ENCODE assay signal across 15 mouse cellular contexts in the genomic region with DNA sequence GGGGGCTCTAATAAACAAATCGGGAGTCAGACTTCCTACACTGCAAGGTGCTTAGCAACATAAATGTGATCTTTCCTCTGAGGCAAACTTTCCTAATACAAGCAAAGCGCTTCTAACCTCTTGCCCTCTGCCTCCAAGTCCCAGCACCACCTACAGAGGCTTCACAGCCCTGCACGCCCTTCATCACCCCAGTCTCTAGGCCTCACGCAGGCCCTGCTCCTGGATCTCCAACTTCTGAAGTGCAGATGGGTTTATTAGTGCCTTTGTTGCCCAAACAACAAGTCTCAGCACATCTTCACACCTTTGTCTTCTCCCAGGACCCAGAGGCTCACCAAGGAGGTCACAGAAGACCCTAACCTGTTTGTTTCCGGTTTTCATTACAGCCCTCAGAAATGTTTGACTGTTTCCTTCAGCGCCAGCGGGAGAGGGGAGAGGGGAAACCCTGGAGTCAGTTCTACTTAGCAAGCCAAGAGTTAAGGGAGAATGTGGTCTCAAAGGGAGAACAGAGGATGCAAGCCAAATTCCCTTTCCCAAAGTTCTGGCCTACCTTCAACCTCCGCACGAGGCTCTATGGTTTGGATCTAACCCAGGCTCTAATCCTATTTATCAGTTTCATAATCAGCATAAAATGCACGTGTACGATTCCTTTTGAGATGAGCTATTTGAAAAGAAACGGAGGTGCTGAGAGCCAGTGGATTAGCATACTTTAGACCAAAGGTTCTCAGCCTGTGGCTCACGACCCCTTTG.
DNase-seq lines count a peak whose midpoint lies in the region; ATAC-seq lines count a peak whose summit lies in the region.
"Had no signal": no experiment of that assay in that cellular context is flagged by ENCODE, and none has a peak within 500 bp of the region (broad histone marks: within the 10 kb centered on the region; RNA-seq: fewer than 3 reads in every experiment).

No protein-coding gene starts in this region.

- DNase-seq in adrenal gland, postnatal 10 days, result peak; percentile 17
- no peak for DNase-seq in adrenal gland, adult 2 months
- DNase-seq in midbrain, embryonic 10.5 days (ENCODE audit: low spot score), result peak; percentile 35
- no peak for DNase-seq in thymus, postnatal 14 days
- DNase-seq: adrenal gland, postnatal 25 days; cerebellum, postnatal 10 days; gastrocnemius, postnatal 25 days; liver; right cerebral cortex, postnatal 14 days had no signal

- peaks cover 2% of the 10 kb centered on the region for H3K36me3 ChIP-seq in midbrain, embryonic 10.5 days
- 0 out of 2 replicates have a peak, but pooled peaks cover 2% of the 10 kb centered on the region for H3K36me3 ChIP-seq in midbrain, embryonic 13.5 days
- H3K36me3 ChIP-seq in hindbrain, embryonic 13.5 days, result 0 out of 2 replicates have a peak, but pooled peaks cover 2% of the 10 kb centered on the region
- H3K36me3 ChIP-seq in liver, embryonic 12.5 days, result no peaks in the 10 kb centered on the region
- H3K36me3 ChIP-seq: embryonic facial prominence, embryonic 15.5 days had no signal

- no peak overlapping the region for H3K4me2 ChIP-seq in midbrain, embryonic 13.5 days (replicated peaks)
- no peak overlapping the region for H3K4me2 ChIP-seq in hindbrain, embryonic 13.5 days
- no peak overlapping the region for H3K4me2 ChIP-seq in liver, embryonic 12.5 days
- H3K4me2 ChIP-seq: embryonic facial prominence, embryonic 15.5 days had no signal

- no peak overlapping the region for H3K4me3 ChIP-seq in midbrain, embryonic 10.5 days
- H3K4me3 ChIP-seq in midbrain, embryonic 13.5 days (replicated peaks), result no peak overlapping the region
- H3K4me3 ChIP-seq in hindbrain, embryonic 13.5 days, result no peak overlapping the region
- H3K4me3 ChIP-seq in liver, embryonic 12.5 days, result no peak overlapping the region
- H3K4me3 ChIP-seq: embryonic facial prominence, embryonic 15.5 days; megakaryocyte, embryonic 14.5 days had no signal

- H3K27ac ChIP-seq in midbrain, embryonic 10.5 days (replicated peaks), result peak overlapping the region; percentile 35; the same call in 1 of the 2 replicates
- H3K27ac ChIP-seq in midbrain, embryonic 13.5 days, result no peak overlapping the region
- no peak overlapping the region for H3K27ac ChIP-seq in hindbrain, embryonic 13.5 days
- H3K27ac ChIP-seq in liver, embryonic 12.5 days, result no peak overlapping the region
- H3K27ac ChIP-seq: embryonic facial prominence, embryonic 15.5 days had no signal

- H3K9me3 ChIP-seq in midbrain, embryonic 10.5 days (replicated peaks), result no peaks in the 10 kb centered on the region; the same call in 1 of the 2 replicates
- no peaks in the 10 kb centered on the region for H3K9me3 ChIP-seq in midbrain, embryonic 13.5 days
- no peaks in the 10 kb centered on the region for H3K9me3 ChIP-seq in hindbrain, embryonic 13.5 days
- no peaks in the 10 kb centered on the region for H3K9me3 ChIP-seq in liver, embryonic 12.5 days (replicated peaks)
- H3K9me3 ChIP-seq: embryonic facial prominence, embryonic 15.5 days; megakaryocyte, embryonic 14.5 days had no signal

- WGBS in midbrain, embryonic 10.5 days, result 7% methylated on average over 13 of the region's 13 CpGs
- 9% methylated on average over 13 of the region's 13 CpGs for WGBS in midbrain, embryonic 13.5 days
- 25% methylated on average over 13 of the region's 13 CpGs for WGBS in hindbrain, embryonic 13.5 days
- 61% methylated on average over 13 of the region's 13 CpGs for WGBS in liver, embryonic 12.5 days (ENCODE audit: insufficient replicate concordance)

- H3K4me1 ChIP-seq in midbrain, embryonic 10.5 days, result peaks cover 61% of the 10 kb centered on the region
- H3K4me1 ChIP-seq in midbrain, embryonic 13.5 days (replicated peaks), result peaks cover 49% of the 10 kb centered on the region
- H3K4me1 ChIP-seq in hindbrain, embryonic 13.5 days (replicated peaks), result peaks cover 66% of the 10 kb centered on the region
- H3K4me1 ChIP-seq in liver, embryonic 12.5 days, result peaks cover 4% of the 10 kb centered on the region; the same call in 1 of the 2 replicates

- no peak overlapping the region; the same call in 1 of the 2 replicates for H3K9ac ChIP-seq in midbrain, embryonic 13.5 days (replicated peaks)
- no peak overlapping the region for H3K9ac ChIP-seq in hindbrain, embryonic 13.5 days
- H3K9ac ChIP-seq in liver, embryonic 12.5 days, result no peak overlapping the region
- H3K9ac ChIP-seq: embryonic facial prominence, embryonic 15.5 days had no signal

- H3K27me3 ChIP-seq in midbrain, embryonic 10.5 days (ENCODE audit: low read depth, poor library complexity, severe bottlenecking), result peaks cover 20% of the 10 kb centered on the region
- no peaks in the 10 kb centered on the region for H3K27me3 ChIP-seq in midbrain, embryonic 13.5 days
- H3K27me3 ChIP-seq in hindbrain, embryonic 13.5 days, result no peaks in the 10 kb centered on the region
- no peaks in the 10 kb centered on the region for H3K27me3 ChIP-seq in liver, embryonic 12.5 days (replicated peaks)
- H3K27me3 ChIP-seq: embryonic facial prominence, embryonic 15.5 days; megakaryocyte, embryonic 14.5 days had no signal

- ATAC-seq in midbrain, embryonic 13.5 days, result no peak
- 0 out of 2 replicates have a peak, but pooled peaks have one; percentile 12 for ATAC-seq in hindbrain, embryonic 13.5 days (ENCODE audit: low FRiP score)
- ATAC-seq in activated CD4-positive, CD25-positive, alpha-beta regulatory T cell, adult 4 months, result no peak
- no peak for ATAC-seq in liver, embryonic 12.5 days

Comparison
In these comparisons a context has a peak if more than half of its experiments do, and no peak if none do; other contexts are left out.
1. DNase-seq: peak in adrenal gland, postnatal 10 days (single experiment) and midbrain, embryonic 10.5 days (single experiment); none in adrenal gland, adult 2 months (single experiment) and thymus, postnatal 14 days (single experiment).